Comparison of ENCODE assay signal across 12 mouse cellular contexts in genomic region chr4:139590446-139590845, GRCm38 (mm10). TPM values are rescaled to one million over a fixed set of nuclear protein-coding genes. Genes with fewer than 3 reads are reported as not detected.
A peak's percentile ranks its signal among the peaks of the same experiment; 100 is the strongest.
DNase-seq lines count a peak whose midpoint lies in the region; ATAC-seq and TF ChIP-seq lines count a peak whose summit lies in the region.
"Had no signal": no experiment of that assay in that cellular context is flagged by ENCODE, and none has a peak within 500 bp of the region (broad histone marks: within the 10 kb centered on the region; RNA-seq: fewer than 3 reads in every experiment).

No protein-coding gene starts in this region.

- no peaks in the 10 kb centered on the region for H3K36me3 ChIP-seq in intestine, embryonic 16.5 days (ENCODE audit: control insufficient read depth, insufficient read depth, low read length)
- H3K36me3 ChIP-seq in intestine, postnatal 0 days (ENCODE audit: control insufficient read depth, insufficient read depth), result no peaks in the 10 kb centered on the region
- H3K36me3 ChIP-seq in hindbrain, embryonic 14.5 days (replicated peaks; ENCODE audit: control insufficient read depth, insufficient read depth), result no peaks in the 10 kb centered on the region

- H3K27ac ChIP-seq in intestine, embryonic 16.5 days (ENCODE audit: low read length), result no peak overlapping the region; the same call in 1 of the 2 replicates
- H3K27ac ChIP-seq in intestine, postnatal 0 days (ENCODE audit: low read depth, low read length), result no peak overlapping the region
- no peak overlapping the region for H3K27ac ChIP-seq in hindbrain, embryonic 14.5 days
- H3K27ac ChIP-seq: kidney, postnatal 0 days; macrophage had no signal

- H3K4me2 ChIP-seq in intestine, embryonic 16.5 days (ENCODE audit: low read depth, low read length), result no peak overlapping the region
- H3K4me2 ChIP-seq in intestine, postnatal 0 days (replicated peaks; ENCODE audit: low read depth), result no peak overlapping the region
- no peak overlapping the region for H3K4me2 ChIP-seq in hindbrain, embryonic 14.5 days (replicated peaks)

- no peak for ATAC-seq in intestine, embryonic 16.5 days
- no peak for ATAC-seq in intestine, postnatal 0 days
- ATAC-seq in hindbrain, embryonic 14.5 days (ENCODE audit: low FRiP score), result no peak
- ATAC-seq: CD4-positive, CD25-positive, alpha-beta regulatory T cell, adult 4 months had no signal

- no peak overlapping the region for H3K4me3 ChIP-seq in intestine, embryonic 16.5 days (ENCODE audit: low read length)
- H3K4me3 ChIP-seq in intestine, postnatal 0 days (ENCODE audit: low read depth, low read length), result no peak overlapping the region
- H3K4me3 ChIP-seq in hindbrain, embryonic 14.5 days (replicated peaks; ENCODE audit: low read length), result no peak overlapping the region

- DNase-seq in cerebellum, adult 9-10 months, result peak; percentile 97
- DNase-seq in hindbrain, embryonic 14.5 days (ENCODE audit: low spot score), result peak; percentile 44
- peak; percentile 73 for DNase-seq in retina, embryonic 14.5 days (ENCODE audit: low spot score)
- no peak for DNase-seq in ovary, postnatal 10 days (ENCODE audit: low spot score)
- no peak for DNase-seq in frontal cortex, postnatal 25 days (ENCODE audit: low spot score in 2 of 2)
- no peak for DNase-seq in thymus, postnatal 0 days (ENCODE audit: low spot score)

- TF ChIP-seq CTCF in intestine, postnatal 0 days (IDR thresholded peaks at IDR 0.05; ENCODE audit: low read depth), result no peak

- H3K9ac ChIP-seq in intestine, embryonic 16.5 days (ENCODE audit: low read depth, low read length), result 0 out of 2 replicates have a peak overlapping the region, but pooled peaks have one; percentile 4
- no peak overlapping the region for H3K9ac ChIP-seq in intestine, postnatal 0 days (ENCODE audit: low read depth, low read length)
- no peak overlapping the region for H3K9ac ChIP-seq in hindbrain, embryonic 14.5 days

- H3K9me3 ChIP-seq in intestine, embryonic 16.5 days (ENCODE audit: control insufficient read depth, low read length), result no peaks in the 10 kb centered on the region
- no peaks in the 10 kb centered on the region for H3K9me3 ChIP-seq in intestine, postnatal 0 days (ENCODE audit: control insufficient read depth)
- no peaks in the 10 kb centered on the region for H3K9me3 ChIP-seq in hindbrain, embryonic 14.5 days (ENCODE audit: control insufficient read depth, low read length)

- H3K4me1 ChIP-seq in intestine, embryonic 16.5 days (ENCODE audit: control insufficient read depth, insufficient read depth, low read length), result peaks cover 26% of the 10 kb centered on the region
- peaks cover 4% of the 10 kb centered on the region; the same call in 1 of the 2 replicates for H3K4me1 ChIP-seq in intestine, postnatal 0 days (replicated peaks; ENCODE audit: control insufficient read depth, insufficient read depth, low read length)
- H3K4me1 ChIP-seq in hindbrain, embryonic 14.5 days (replicated peaks; ENCODE audit: control insufficient read depth, insufficient read depth, low read length), result peaks cover 3% of the 10 kb centered on the region

- H3K27me3 ChIP-seq in intestine, embryonic 16.5 days (replicated peaks; ENCODE audit: control insufficient read depth, insufficient read depth, low read length), result no peaks in the 10 kb centered on the region
- H3K27me3 ChIP-seq in intestine, postnatal 0 days (replicated peaks; ENCODE audit: control insufficient read depth, insufficient read depth, low read length), result no peaks in the 10 kb centered on the region
- H3K27me3 ChIP-seq in hindbrain, embryonic 14.5 days (ENCODE audit: control insufficient read depth, insufficient read depth, low read length), result no peaks in the 10 kb centered on the region

- 43% methylated on average over 4 of the region's 4 CpGs for WGBS in intestine, embryonic 16.5 days
- 53% methylated on average over 4 of the region's 4 CpGs for WGBS in intestine, postnatal 0 days
- WGBS in hindbrain, embryonic 14.5 days, result 24% methylated on average over 4 of the region's 4 CpGs

RNA-seq across cellular contexts. Expression of gene Gm21969, which starts 12.5 kb away (rescaled TPM):
- polyA plus RNA-seq in intestine, embryonic 16.5 days (2015; fragmentation: Nextera tagmentation; extraction: Ambion mirVana), result not detected in 2 replicates
- not detected in 2 replicates for polyA plus RNA-seq in intestine, postnatal 0 days (2015; fragmentation: Nextera tagmentation; extraction: Ambion mirVana)
- polyA plus RNA-seq in hindbrain, embryonic 14.5 days (2014; fragmentation: Nextera tagmentation; extraction: Ambion mirVana), result 0.07 TPM in 1 of 2 replicates, not detected in the other
- not detected in 2 replicates for polyA plus RNA-seq in thymus, postnatal 0 days (2015; fragmentation: Nextera tagmentation; extraction: Ambion mirVana)
- polyA plus RNA-seq: CD4-positive, CD25-positive, alpha-beta regulatory T cell, adult 4 months; heart, embryonic 16.5 days; kidney, postnatal 0 days; macrophage had no signal

RNA-seq across cellular contexts. Expression of gene Aldh4a1, which starts 32.2 kb away (rescaled TPM):
- polyA plus RNA-seq in intestine, embryonic 16.5 days (2015; fragmentation: Nextera tagmentation; extraction: Ambion mirVana), result 13.7 and 17.2 TPM in 2 replicates
- 3.5 and 3.9 TPM in 2 replicates for polyA plus RNA-seq in intestine, postnatal 0 days (2015; fragmentation: Nextera tagmentation; extraction: Ambion mirVana)
- 18.1 and 18.8 TPM in 2 replicates for polyA plus RNA-seq in hindbrain, embryonic 14.5 days (2014; fragmentation: Nextera tagmentation; extraction: Ambion mirVana)
- 28.9 and 31.7 TPM in 2 replicates for polyA plus RNA-seq in thymus, postnatal 0 days (2015; fragmentation: Nextera tagmentation; extraction: Ambion mirVana)

Comparison
In these comparisons a context has a peak if more than half of its experiments do, and no peak if none do; other contexts are left out.
1. DNase-seq: peak in cerebellum, adult 9-10 months (single experiment), hindbrain, embryonic 14.5 days (single experiment) and retina, embryonic 14.5 days (single experiment); none in ovary, postnatal 10 days (single experiment), frontal cortex, postnatal 25 days (0 of 2) and thymus, postnatal 0 days (single experiment).